Mouse (Mus musculus): ENCODE data around the gene Kdm5a. TPM values are rescaled to one million over a fixed set of nuclear protein-coding genes. Genes with fewer than 3 reads are reported as not detected.

Gene Kdm5a
- polyA plus RNA-seq, 1 experiment from 2014 or later, result 27.4 TPM

DNA sequence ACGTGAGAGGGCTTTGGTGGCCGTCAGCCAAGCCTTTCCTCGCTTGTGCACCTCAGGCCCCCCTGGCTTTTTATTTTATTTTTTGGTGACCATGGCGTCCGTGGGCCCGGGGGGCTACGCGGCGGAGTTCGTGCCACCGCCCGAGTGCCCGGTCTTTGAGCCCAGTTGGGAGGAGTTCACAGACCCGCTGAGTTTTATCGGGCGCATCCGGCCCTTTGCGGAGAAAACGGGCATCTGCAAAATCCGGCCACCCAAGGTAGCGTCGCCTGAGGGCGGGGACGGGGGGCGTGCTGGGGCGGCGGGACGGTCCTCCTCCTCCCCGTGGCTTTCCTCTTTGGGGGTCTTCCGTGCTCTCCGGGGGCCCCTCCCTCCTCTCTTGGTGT lies 590 bp downstream of the Kdm5a start:
- WGBS (ENCODE audit: missing documents), result 0% methylated on average over 19 of the region's 31 CpGs
- Histone ChIP-seq H3K27ac (peak overlapping the region; percentile 87), H3K79me2 (ENCODE audit: inconsistent target) (peaks cover 51% of the 10 kb centered on the region), H3K4me3 (ENCODE audit: inconsistent target) (peak overlapping the region; percentile 95), H3K36me3 (ENCODE audit: inconsistent target) (peaks cover 14% of the 10 kb centered on the region)

DNA sequence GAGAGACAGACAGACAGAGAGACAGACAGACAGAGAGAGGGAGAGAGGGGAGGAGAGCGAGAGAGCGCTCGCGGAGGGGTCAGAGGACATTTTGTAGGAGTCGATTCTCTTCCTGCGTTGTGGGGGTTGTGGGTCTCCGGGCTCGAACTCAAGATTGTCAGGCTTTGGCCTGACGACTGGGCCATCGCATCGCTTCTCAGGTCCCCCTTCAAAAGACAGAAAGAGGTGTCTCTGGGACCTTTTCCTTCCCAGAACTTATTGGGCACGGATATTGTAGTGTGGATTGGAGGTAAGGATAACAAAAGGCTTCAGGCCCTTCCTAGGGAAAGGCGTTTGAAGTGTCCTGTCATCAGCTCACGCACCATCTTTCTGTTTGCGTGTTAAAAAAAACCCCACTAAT lies 1.1 kb downstream of the Kdm5a start:
- Histone ChIP-seq H3K27ac (peak overlapping the region; percentile 87), H3K4me3 (ENCODE audit: inconsistent target) (peak overlapping the region; percentile 95)
- whole genome bisulfite sequencing (ENCODE audit: missing documents), result 5% methylated on average over 15 of the region's 15 CpGs

DNA sequence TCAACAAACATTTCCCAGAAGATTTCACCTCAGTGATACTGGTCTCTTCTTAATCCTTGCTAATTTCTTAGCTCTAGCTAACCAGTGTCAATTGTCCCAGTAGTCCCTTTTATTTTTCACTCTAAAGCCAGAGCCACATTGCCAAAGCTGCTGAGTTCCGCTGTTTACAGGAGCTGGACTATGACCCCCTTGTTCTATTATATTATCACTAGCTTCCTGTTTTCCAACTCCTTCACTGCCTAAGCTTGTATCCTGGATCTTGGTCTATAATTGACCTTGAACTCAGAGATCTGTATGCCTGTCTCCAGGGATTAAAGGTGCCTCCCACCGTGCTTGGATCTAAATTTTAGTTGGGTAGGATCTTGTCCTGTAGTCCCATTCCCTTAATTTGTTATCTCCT lies 12.8 kb downstream of the Kdm5a start:
- H3K4me3 ChIP-seq (ENCODE audit: inconsistent target), result no peak overlapping the region
- H3K79me2 ChIP-seq (ENCODE audit: inconsistent target), result peaks cover 9% of the 10 kb centered on the region; the same call in 1 of the 2 replicates
- peaks cover 61% of the 10 kb centered on the region for H3K36me3 ChIP-seq (ENCODE audit: inconsistent target)
- WGBS (ENCODE audit: missing documents), result 96% methylated on average over 2 of the region's 2 CpGs
- H3K27ac ChIP-seq, result no peak overlapping the region

More for the DNA sequence above, 1.1 kb downstream of the Kdm5a start:
- peaks cover 17% of the 10 kb centered on the region for H3K36me3 ChIP-seq (ENCODE audit: inconsistent target)
- H3K79me2 ChIP-seq (ENCODE audit: inconsistent target), result peaks cover 51% of the 10 kb centered on the region

DNA sequence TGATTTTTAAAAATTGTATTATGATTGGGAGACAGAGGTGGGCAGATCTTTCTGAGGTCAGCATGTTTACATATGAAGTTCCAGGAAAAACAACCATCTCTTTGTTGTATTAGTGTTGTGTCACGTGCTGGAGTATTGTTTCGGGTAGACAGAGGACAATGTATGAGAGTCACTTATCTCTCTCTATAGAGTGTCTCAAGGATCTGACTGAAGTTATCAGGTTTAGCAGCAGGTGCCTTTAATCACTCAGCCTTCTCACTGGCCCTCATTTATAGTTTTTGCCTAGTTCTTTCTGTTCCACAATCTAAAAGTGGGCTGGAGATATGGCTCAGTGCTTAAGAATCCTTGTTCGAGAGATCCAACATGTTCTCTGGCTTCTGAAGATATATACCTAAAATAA lies 26.1 kb downstream of the Kdm5a start:
- peaks cover 74% of the 10 kb centered on the region for H3K36me3 ChIP-seq (ENCODE audit: inconsistent target)
- H3K79me2 ChIP-seq (ENCODE audit: inconsistent target), result no peaks in the 10 kb centered on the region
- 90% methylated on average over 3 of the region's 3 CpGs for WGBS (ENCODE audit: missing documents)
- H3K4me3 ChIP-seq (ENCODE audit: inconsistent target), result no peak overlapping the region
- no peak overlapping the region for H3K27ac ChIP-seq

DNA sequence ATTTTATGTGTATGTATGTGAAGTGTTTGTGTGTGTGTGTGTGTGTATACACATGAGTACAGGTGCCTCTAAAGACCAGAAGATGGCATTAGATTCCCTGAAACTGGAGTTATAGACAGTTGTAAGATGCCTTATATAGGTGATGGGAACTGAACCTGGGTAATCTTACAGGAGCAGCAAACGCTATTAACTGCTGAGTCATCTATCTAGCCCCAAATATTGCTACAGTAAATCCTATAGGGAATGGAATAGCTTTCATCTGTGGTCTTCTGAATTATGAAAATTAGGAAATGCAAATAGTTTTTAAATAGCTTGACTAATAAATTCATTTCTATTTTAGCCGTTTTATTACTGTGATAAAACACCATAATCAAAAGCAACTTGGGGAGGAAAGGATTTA lies 28.9 kb downstream of the Kdm5a start:
- whole genome bisulfite sequencing (ENCODE audit: missing documents), result 100% methylated on average over 2 of the region's 2 CpGs
- H3K4me3 ChIP-seq (ENCODE audit: inconsistent target), result no peak overlapping the region
- no peak overlapping the region for H3K27ac ChIP-seq
- H3K36me3 ChIP-seq (ENCODE audit: inconsistent target), result peaks cover 80% of the 10 kb centered on the region
- no peaks in the 10 kb centered on the region for H3K79me2 ChIP-seq (ENCODE audit: inconsistent target)

DNA sequence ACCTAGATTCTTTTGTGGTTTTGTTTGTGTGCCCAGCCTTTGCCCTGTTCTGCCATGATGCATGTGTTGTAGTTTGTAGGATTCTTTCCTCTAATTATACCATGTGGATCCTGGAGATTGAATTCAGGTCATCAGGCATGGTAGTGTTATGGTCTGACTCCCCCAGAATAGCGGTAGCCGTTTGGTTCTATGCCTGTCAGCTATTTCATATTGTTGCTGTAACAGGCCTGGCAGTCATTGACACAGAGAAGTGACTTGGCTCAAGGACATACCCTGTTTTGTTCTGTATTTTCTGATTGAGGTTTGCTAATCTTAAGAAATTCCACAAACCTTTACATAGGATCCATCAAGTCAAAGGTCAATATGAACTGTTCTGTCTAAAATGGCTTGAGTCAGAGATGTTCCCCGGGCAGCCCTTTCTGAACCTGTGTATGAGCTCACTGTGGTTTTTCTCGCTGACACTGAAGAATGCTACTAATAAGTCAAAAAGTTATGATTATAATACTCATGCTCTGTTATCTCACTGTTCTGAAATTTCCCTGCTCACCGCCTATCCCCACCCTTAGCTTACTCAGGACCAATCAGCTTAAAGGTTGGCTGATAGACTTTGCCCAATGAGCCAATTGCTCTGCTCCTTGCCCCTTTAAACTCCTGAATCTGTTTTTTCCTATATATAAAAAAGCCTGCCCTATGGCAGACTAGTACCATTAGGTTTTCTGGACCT lies 31.9 kb downstream of the Kdm5a start:
- no peak overlapping the region for H3K4me3 ChIP-seq (ENCODE audit: inconsistent target)
- no peak overlapping the region for H3K27ac ChIP-seq
- WGBS (ENCODE audit: missing documents), result 88% methylated on average over 5 of the region's 5 CpGs
- H3K36me3 ChIP-seq (ENCODE audit: inconsistent target), result peaks cover 80% of the 10 kb centered on the region
- H3K79me2 ChIP-seq (ENCODE audit: inconsistent target), result no peaks in the 10 kb centered on the region

DNA sequence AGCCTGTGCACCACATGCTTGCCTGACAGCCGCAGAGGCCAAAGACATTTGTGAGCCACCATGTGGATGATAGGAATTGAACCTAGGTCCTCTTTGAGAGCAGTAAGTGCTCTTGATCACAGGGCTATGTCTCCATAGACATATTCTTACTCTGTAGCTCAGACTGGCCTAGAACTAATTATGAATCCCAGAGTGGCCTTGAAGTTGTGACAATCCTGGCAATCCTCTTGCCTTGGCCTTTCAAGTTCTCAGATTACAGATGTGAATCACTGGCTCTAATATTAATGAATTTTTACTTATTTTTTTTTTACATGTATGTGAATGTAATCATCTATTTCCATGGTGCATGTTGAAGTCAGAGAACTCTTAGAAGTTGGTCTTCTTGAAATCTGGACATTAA lies 40.0 kb downstream of the Kdm5a start:
- Histone ChIP-seq H3K79me2 (ENCODE audit: inconsistent target) (no peaks in the 10 kb centered on the region), H3K4me3 (ENCODE audit: inconsistent target) (no peak overlapping the region), H3K27ac (no peak overlapping the region), H3K36me3 (ENCODE audit: inconsistent target) (peaks cover 91% of the 10 kb centered on the region)
- WGBS (ENCODE audit: missing documents), result 94% methylated on average over 1 of the region's 1 CpGs

DNA sequence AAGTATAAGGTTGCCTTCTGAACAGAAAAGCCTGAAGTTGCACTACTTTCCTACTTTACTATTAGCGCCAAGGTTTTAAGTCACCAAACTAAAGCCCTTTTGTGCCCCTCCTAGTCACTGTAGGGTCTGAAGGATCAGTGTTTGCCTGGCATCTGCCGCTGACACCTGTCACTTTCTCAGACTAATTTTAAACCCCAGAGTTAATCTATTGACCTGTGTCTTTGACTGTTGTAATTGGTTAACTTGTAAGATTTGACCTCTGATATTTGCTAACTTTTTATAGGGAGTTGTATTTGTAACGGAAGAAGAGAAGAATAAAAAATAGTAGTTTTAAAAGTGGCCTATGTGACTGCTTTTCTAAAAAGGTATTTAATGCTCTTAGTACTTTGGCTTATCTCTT lies 74.2 kb downstream of the Kdm5a start:
- Histone ChIP-seq H3K27ac (no peak overlapping the region), H3K4me3 (ENCODE audit: inconsistent target) (no peak overlapping the region), H3K79me2 (ENCODE audit: inconsistent target) (no peaks in the 10 kb centered on the region), H3K36me3 (ENCODE audit: inconsistent target) (peaks cover 48% of the 10 kb centered on the region)
- 98% methylated on average over 3 of the region's 3 CpGs for WGBS (ENCODE audit: missing documents)

DNA sequence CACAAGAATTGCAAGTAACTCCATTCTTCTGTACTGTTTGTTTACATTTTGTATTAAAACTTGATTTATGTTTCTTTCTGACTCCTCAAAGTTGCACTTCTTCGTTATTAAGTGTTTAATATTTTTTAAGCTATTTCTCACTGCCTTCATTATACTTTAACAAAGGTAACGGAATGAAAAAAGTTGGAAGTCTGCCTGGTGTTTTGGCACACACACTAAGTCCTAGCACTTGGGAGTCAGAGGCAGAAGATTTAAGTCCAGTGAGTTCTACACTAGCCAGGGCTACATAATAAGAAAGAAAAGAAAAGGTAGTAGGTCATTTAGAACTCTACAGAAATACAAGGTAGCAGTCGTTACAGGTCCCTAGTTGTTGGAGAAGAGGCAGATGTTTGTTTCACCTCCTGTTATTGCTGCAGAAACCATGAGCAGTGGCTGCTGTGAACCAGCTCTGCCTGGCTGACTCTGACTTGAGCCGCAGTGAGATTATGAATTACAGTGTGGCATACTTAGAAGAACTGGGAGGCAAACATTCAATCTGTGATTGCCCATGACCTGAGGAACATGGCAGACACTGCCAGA lies 78.3 kb downstream of the Kdm5a start:
- 97% methylated on average over 4 of the region's 4 CpGs for WGBS (ENCODE audit: missing documents)
- Histone ChIP-seq H3K4me3 (ENCODE audit: inconsistent target) (no peak overlapping the region), H3K36me3 (ENCODE audit: inconsistent target) (peaks cover 31% of the 10 kb centered on the region)

DNA sequence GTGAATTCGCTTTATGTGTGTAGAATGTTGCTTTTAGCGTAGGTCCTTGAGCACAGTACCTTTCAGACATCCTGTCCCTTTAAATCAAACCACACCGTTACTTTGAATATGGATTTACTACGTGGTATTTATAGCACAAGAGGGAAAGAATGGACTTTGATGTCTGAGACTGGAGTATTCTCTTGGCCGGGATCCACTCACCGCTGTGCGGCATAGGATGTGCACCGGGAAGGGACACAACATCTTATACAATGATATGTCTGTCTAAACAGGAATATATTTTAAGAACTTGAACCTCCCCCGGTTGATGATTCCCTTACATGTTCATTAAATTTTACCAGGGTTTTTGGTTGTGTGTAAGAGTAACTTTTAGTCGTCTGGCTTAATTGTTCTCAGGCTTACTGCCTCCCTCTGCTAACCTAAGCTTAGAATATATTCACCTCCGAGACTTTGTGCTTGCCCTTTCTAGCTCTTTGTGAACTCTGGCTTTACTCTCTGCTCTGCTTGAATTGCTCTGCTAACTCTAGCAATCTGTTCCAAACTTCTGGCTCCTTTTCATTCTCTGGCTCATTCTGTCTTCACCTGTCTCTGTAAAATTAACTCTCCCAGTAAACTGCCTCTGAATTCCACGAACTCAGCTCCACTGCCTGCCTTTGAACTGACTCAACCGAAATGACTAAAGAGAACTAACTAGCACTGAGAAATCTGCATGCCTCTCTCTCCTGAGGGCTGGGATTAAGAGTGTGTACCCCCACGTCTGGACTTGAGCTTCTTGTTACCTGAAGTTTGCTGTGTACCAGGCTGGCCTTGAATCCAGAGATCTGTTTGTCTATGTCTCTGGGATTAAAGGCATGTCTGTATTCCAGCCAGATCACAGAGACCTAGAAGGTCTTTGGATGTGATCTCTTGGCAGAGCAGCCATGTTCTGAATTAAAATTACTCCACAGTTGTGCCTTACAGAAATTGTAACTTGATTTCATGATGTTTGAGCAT lies 79.7 kb downstream of the Kdm5a start:
- no peak overlapping the region for H3K27ac ChIP-seq
- H3K79me2 ChIP-seq (ENCODE audit: inconsistent target), result no peaks in the 10 kb centered on the region
- no peak overlapping the region for H3K4me3 ChIP-seq (ENCODE audit: inconsistent target)
- peaks cover 17% of the 10 kb centered on the region for H3K36me3 ChIP-seq (ENCODE audit: inconsistent target)
- 96% methylated on average over 14 of the region's 14 CpGs for WGBS (ENCODE audit: missing documents)

More for the DNA sequence above, 78.3 kb downstream of the Kdm5a start:
- H3K27ac ChIP-seq, result no peak overlapping the region
- H3K79me2 ChIP-seq (ENCODE audit: inconsistent target), result no peaks in the 10 kb centered on the region

DNA sequence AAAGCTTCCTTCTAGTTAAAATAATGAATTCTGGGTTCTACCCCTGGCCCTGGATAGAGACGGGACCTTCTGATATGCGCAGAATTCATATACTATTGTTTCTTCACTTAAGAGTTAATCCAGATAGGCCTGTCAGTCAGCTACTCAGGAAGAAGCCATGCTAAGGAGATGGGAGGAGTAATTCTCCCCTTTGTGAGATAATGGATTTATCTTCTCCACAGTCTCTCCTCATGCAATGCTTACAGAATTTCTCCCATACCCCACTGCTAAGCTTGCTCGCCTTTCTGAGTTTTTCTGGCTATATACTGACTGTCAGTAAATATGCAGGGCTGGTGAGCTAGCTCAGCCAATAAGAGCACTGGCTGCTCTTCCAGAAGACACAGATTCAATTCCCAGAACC lies 86.3 kb downstream of the Kdm5a start:
- Histone ChIP-seq H3K4me3 (ENCODE audit: inconsistent target) (no peak overlapping the region), H3K79me2 (ENCODE audit: inconsistent target) (no peaks in the 10 kb centered on the region), H3K36me3 (ENCODE audit: inconsistent target) (no peaks in the 10 kb centered on the region), H3K27ac (no peak overlapping the region)
- 98% methylated on average over 3 of the region's 3 CpGs for WGBS (ENCODE audit: missing documents)

DNA sequence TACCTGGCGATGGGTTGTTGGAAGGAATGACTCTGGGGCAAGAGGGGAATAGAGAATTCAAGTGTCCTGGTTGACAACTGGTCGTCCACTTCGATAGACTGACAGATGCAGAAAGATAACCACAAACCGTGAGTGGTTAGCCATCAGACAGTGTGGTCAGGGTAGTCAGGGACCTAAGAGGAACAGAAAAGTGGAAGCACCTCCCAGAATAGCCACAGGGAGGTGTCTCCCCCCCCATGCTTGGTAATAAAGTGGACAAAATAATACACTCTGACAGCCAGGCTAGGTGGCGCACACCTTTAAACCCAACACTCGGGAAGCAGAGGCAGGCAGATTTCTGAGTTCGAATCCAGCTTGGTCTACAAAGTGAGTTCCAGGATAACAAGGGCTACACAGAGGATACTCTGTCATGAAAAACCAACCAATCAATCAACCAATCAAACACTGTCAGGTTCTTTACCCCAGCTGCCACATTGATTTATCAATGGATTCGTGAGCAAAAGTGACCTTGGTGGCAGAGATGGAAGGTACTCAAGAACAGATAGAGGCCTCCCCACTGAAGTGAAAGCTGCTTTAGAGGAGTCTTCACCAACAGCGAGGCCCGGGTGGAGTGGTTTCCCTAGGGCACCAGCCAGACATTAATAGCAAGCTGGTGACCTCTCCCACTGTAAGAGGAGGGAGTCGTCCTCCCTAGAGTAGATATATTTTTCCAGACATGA lies 88.6 kb downstream of the Kdm5a start:
- 10% methylated on average over 10 of the region's 11 CpGs for WGBS (ENCODE audit: missing documents)
- H3K79me2 ChIP-seq (ENCODE audit: inconsistent target), result no peaks in the 10 kb centered on the region
- H3K27ac ChIP-seq, result peak overlapping the region; percentile 21; the same call in 1 of the 2 replicates
- no peak overlapping the region for H3K4me3 ChIP-seq (ENCODE audit: inconsistent target)
- H3K36me3 ChIP-seq (ENCODE audit: inconsistent target), result no peaks in the 10 kb centered on the region

DNA sequence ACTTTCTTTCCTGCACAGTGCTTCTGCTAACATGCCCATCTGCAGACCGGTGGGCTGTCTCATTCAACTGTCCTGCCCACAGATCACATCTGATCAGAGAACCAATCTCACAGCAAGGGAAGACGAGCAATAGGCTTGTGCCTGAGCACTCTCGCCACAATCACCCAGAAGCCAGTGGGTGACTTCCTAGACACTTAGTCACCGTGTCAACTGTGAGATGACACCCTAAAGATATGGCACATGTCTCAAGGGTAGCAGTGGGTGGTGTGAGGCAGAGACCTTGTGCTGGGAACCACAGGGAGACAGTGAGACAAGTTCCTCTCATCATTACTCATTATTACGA lies 89.2 kb downstream of the Kdm5a start:
- Histone ChIP-seq H3K4me3 (ENCODE audit: inconsistent target) (no peak overlapping the region), H3K79me2 (ENCODE audit: inconsistent target) (no peaks in the 10 kb centered on the region), H3K36me3 (ENCODE audit: inconsistent target) (no peaks in the 10 kb centered on the region), H3K27ac (peak overlapping the region; percentile 21; the same call in 1 of the 2 replicates)
- WGBS (ENCODE audit: missing documents), result 11% methylated on average over 5 of the region's 5 CpGs

DNA sequence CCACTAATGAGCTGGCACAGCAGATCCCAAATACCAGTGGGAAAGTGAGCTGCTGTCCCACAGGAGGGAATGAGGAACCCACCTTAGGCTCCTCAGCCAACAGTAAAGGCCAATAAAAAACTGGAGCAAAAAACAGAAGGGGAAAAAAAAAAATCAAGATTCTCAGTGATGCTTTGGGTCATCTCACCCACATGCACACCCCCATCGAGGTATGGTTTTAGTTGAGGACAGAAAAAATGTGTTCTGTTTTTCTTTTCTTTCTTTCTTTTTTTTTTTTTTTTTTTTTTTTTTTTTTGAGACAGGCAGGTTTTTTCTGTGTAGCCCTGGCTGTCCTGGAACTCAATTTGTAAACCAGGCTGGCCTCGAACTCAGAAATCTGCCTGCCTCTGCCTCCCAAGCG lies 89.6 kb downstream of the Kdm5a start:
- 94% methylated on average over 2 of the region's 3 CpGs for WGBS (ENCODE audit: missing documents)
- H3K79me2 ChIP-seq (ENCODE audit: inconsistent target), result no peaks in the 10 kb centered on the region
- no peak overlapping the region for H3K27ac ChIP-seq
- no peaks in the 10 kb centered on the region for H3K36me3 ChIP-seq (ENCODE audit: inconsistent target)
- no peak overlapping the region for H3K4me3 ChIP-seq (ENCODE audit: inconsistent target)

Measured in macrophage (primary cell).